Mouse (Mus musculus) MEL (cell line): ENCODE measurements around the gene Cdc42ep4. TPM values are rescaled to one million over a fixed set of nuclear protein-coding genes. Genes with fewer than 3 reads are reported as not detected.

Source experiments
- DNase-seq: peaks from one replicate; pipeline ENCODE4 v3.0.0; 2011; ENCODE audit warnings: low read depth, low spot score
- H3K27ac ChIP-seq: 2 replicates; pipeline ENCODE4 v1.5.1; 2012; ENCODE audit warnings: low read depth, mild to moderate bottlenecking, control low read depth, low read length, moderate library complexity; ENCODE audit not compliant: control insufficient read depth
- H3K27me3 ChIP-seq, 2 experiments: fragments of 150-350 bp in 1 of 2; sonication (generic) in 1 of 2; 2 replicates each; pipeline ENCODE4 v1.6.1; 2012; ENCODE audit warnings: low read length in 2 of 2, mild to moderate bottlenecking in 2 of 2, improper control_type of control experiment in 1 of 2, moderate library complexity in 1 of 2; ENCODE audit not compliant: insufficient read depth in 2 of 2, control insufficient read depth in 1 of 2
- H3K36me3 ChIP-seq, 2 experiments: 2 replicates each; pipeline ENCODE4 v1.6.1; 2012 to 2014; ENCODE audit warnings: low read length in 2 of 2, improper control_type of control experiment in 1 of 2, inconsistent platforms in 1 of 2, mild to moderate bottlenecking in 1 of 2; ENCODE audit not compliant: insufficient read depth in 2 of 2, control insufficient read depth in 1 of 2
- H3K4me1 ChIP-seq, 2 experiments: fragments of 150-350 bp in 1 of 2; sonication (generic) in 1 of 2; 2 replicates each; pipeline ENCODE4 v1.6.1; 2012; ENCODE audit warnings: low read length in 2 of 2, improper control_type of control experiment in 1 of 2, mild to moderate bottlenecking in 1 of 2; ENCODE audit not compliant: insufficient read depth in 2 of 2, control insufficient read depth in 1 of 2
- H3K4me3 ChIP-seq, 2 experiments: fragments of 150-350 bp in 1 of 2; sonication (generic) in 1 of 2; 2 replicates each; pipeline ENCODE4 v1.5.1; 2012; ENCODE audit warnings: low read depth in 2 of 2, low read length in 2 of 2, mild to moderate bottlenecking in 2 of 2, moderate library complexity in 2 of 2, control low read depth in 1 of 2, improper control_type of control experiment in 1 of 2; ENCODE audit not compliant: control insufficient read depth in 1 of 2, insufficient read depth in 1 of 2
- H3K79me2 ChIP-seq: 2 replicates; pipeline ENCODE4 v1.6.1; 2012; ENCODE audit warnings: mild to moderate bottlenecking, low read length, moderate library complexity; ENCODE audit not compliant: control insufficient read depth, poor library complexity, insufficient read depth
- H3K9ac ChIP-seq: 2 replicates; pipeline ENCODE4 v1.6.1; 2012; ENCODE audit warnings: low read depth, mild to moderate bottlenecking, control low read depth, low read length, moderate library complexity; ENCODE audit not compliant: control insufficient read depth, poor library complexity, severe bottlenecking
- H3K9me3 ChIP-seq: fragments of 150-350 bp; sonication (generic); replicated peaks from 2 replicates; pipeline ENCODE4 v1.6.1; 2012; ENCODE audit warnings: mild to moderate bottlenecking, low read length, improper control_type of control experiment, moderate library complexity; ENCODE audit not compliant: insufficient read depth
- BHLHE40 ChIP-seq: IDR thresholded peaks from 2 replicates; pipeline ENCODE4 v1.6.1; 2012; ENCODE audit warnings: low read depth, mild to moderate bottlenecking, inconsistent platforms, low read length, improper control_type of control experiment, borderline replicate concordance
- CHD2 ChIP-seq: IDR thresholded peaks from 2 replicates; pipeline ENCODE4 v1.6.1; 2011; ENCODE audit warnings: low read length, improper control_type of control experiment
- E2F4 ChIP-seq: IDR thresholded peaks from 2 replicates; pipeline ENCODE4 v1.6.1; 2011; ENCODE audit warnings: low read depth, low read length, improper control_type of control experiment, borderline replicate concordance
- ELF1 ChIP-seq: IDR thresholded peaks from 2 replicates; pipeline ENCODE4 v1.6.1; 2014; ENCODE audit warnings: low read depth, mild to moderate bottlenecking, inconsistent platforms, low read length, improper control_type of control experiment, moderate library complexity
- EP300 ChIP-seq, 2 experiments: IDR thresholded peaks; 2 replicates each; pipeline ENCODE4 v1.6.1; 2011; ENCODE audit warnings: improper control_type of control experiment in 2 of 2, low read length in 2 of 2, low read depth in 1 of 2, mild to moderate bottlenecking in 1 of 2
- HCFC1 ChIP-seq: IDR thresholded peaks from 2 replicates; pipeline ENCODE4 v1.6.1; 2012; ENCODE audit warnings: low read depth, mild to moderate bottlenecking, inconsistent platforms, low read length, improper control_type of control experiment, moderate library complexity
- JUND ChIP-seq: IDR thresholded peaks from 2 replicates; pipeline ENCODE4 v1.6.1; 2011; ENCODE audit warnings: low read depth, mild to moderate bottlenecking, improper control_type of control experiment, low read length
- KAT2A ChIP-seq: conservative IDR thresholded peaks from 2 replicates; pipeline ENCODE4 v1.6.1; 2012; ENCODE audit warnings: low read depth, low read length, improper control_type of control experiment, inconsistent platforms
- MAX ChIP-seq: IDR thresholded peaks from 2 replicates; pipeline ENCODE4 v1.6.1; 2011; ENCODE audit warnings: low read length, improper control_type of control experiment
- MAZ ChIP-seq: IDR thresholded peaks from 2 replicates; pipeline ENCODE4 v1.6.1; 2012; ENCODE audit warnings: low read depth, mild to moderate bottlenecking, inconsistent platforms, low read length, improper control_type of control experiment
- MEF2A ChIP-seq: IDR thresholded peaks from 2 replicates; pipeline ENCODE4 v1.6.1; 2014; ENCODE audit warnings: low read depth, mild to moderate bottlenecking, inconsistent platforms, low read length, improper control_type of control experiment; ENCODE audit not compliant: poor library complexity, insufficient replicate concordance, severe bottlenecking; ENCODE audit errors: extremely low read depth
- MXI1 ChIP-seq: IDR thresholded peaks from 2 replicates; pipeline ENCODE4 v1.6.1; 2011; ENCODE audit warnings: mild to moderate bottlenecking, low read depth, low read length, improper control_type of control experiment
- MYB ChIP-seq: IDR thresholded peaks from 2 replicates; pipeline ENCODE4 v1.6.1; 2011; ENCODE audit warnings: mild to moderate bottlenecking, low read depth, low read length, improper control_type of control experiment
- MYC ChIP-seq: IDR thresholded peaks from 2 replicates; pipeline ENCODE4 v1.6.1; 2011; ENCODE audit warnings: low read depth, mild to moderate bottlenecking, low read length, improper control_type of control experiment, moderate library complexity
- POLR2A ChIP-seq, 2 experiments: IDR thresholded peaks; 2 replicates each; pipeline ENCODE4 v1.6.1; 2011 to 2012; ENCODE audit warnings: low read length in 2 of 2, mild to moderate bottlenecking in 2 of 2, control low read depth in 1 of 2, improper control_type of control experiment in 1 of 2, low read depth in 1 of 2, moderate library complexity in 1 of 2; ENCODE audit not compliant: control insufficient read depth in 1 of 2, insufficient read depth in 1 of 2, poor library complexity in 1 of 2
- POLR2AphosphoS2 ChIP-seq: IDR thresholded peaks from 2 replicates; pipeline ENCODE4 v1.6.1; 2011; ENCODE audit warnings: low read length, improper control_type of control experiment
- POLR2AphosphoS5 ChIP-seq: IDR thresholded peaks from 2 replicates; pipeline ENCODE4 v1.6.1; 2012; ENCODE audit warnings: low read depth, borderline replicate concordance, mild to moderate bottlenecking, inconsistent platforms, low read length, moderate library complexity, mixed read lengths
- RCOR1 ChIP-seq: IDR thresholded peaks from 2 replicates; pipeline ENCODE4 v1.6.1; 2012; ENCODE audit warnings: low read depth, mild to moderate bottlenecking, inconsistent platforms, low read length, improper control_type of control experiment
- SIN3A ChIP-seq: IDR thresholded peaks from 2 replicates; pipeline ENCODE4 v1.6.1; 2012; ENCODE audit warnings: low read length, improper control_type of control experiment, inconsistent platforms
- SMC3 ChIP-seq: IDR thresholded peaks from 2 replicates; pipeline ENCODE4 v1.6.1; 2011; ENCODE audit warnings: low read depth, low read length, improper control_type of control experiment
- TBP ChIP-seq: IDR thresholded peaks from 2 replicates; pipeline ENCODE4 v1.8.0; 2011; ENCODE audit warnings: low read depth, low read length, improper control_type of control experiment
- USF1 ChIP-seq: IDR thresholded peaks from 2 replicates; pipeline ENCODE4 v1.6.1; 2014; ENCODE audit warnings: low read depth, mild to moderate bottlenecking, inconsistent platforms, low read length, improper control_type of control experiment, moderate library complexity
- ZMIZ1 ChIP-seq: IDR thresholded peaks from 2 replicates; pipeline ENCODE4 v1.6.1; 2012; ENCODE audit warnings: low read depth, mild to moderate bottlenecking, inconsistent platforms, low read length, improper control_type of control experiment, moderate library complexity
- ZNF384 ChIP-seq: IDR thresholded peaks from 2 replicates; pipeline ENCODE4 v1.6.1; 2012; ENCODE audit warnings: low read depth, mild to moderate bottlenecking, inconsistent platforms, low read length, improper control_type of control experiment
- polyA plus RNA-seq, 2 experiments: library from polyadenylated mRNA; stranded (reverse) in 1 of 2; unstranded in 1 of 2; fragments of >175 nt in 1 of 2; fragments of >200 nt in 1 of 2; gene quantifications; 2 replicates each; pipeline versions ENCODE4 v1.2.1 to v1.2.4; 2012; ENCODE audit warnings: low replicate concordance in 2 of 2, low read depth in 1 of 2; ENCODE audit not compliant: insufficient read length in 2 of 2, insufficient read depth in 1 of 2, missing spikeins in 1 of 2
- total RNA-seq: library from RNA; depleted of rRNA; stranded (reverse); fragments of 300-350 nt; gene quantifications from 2 replicates; pipeline ENCODE4 v1.2.3, GENCODE M21; 2012

Cdc42ep4 gene
- total and polyA plus RNA-seq, 3 experiments: 27.7 to 39.0 TPM; not detected in 1

GRCm38 (mm10) chr11:113787432-113788182, 35.9 kb upstream of the Cdc42ep4 start (continued):
- TF ChIP-seq TBP (peak; percentile 72; the same call in 1 of the 2 replicates), ZNF384 (peak; percentile 78), ELF1 (no peak), BHLHE40 (peak; percentile 42; the same call in 1 of the 2 replicates), MEF2A (no peak), POLR2AphosphoS5 (no peak), RCOR1 (no peak; the same call in 1 of the 2 replicates), MAZ (0 out of 2 replicates have a peak, but pooled peaks have one; percentile 2), POLR2A (IDR thresholded peaks at IDR 0.05; ENCODE audit: control insufficient read depth in 1 of 2, insufficient read depth in 1 of 2, low read depth in 1 of 2, low read length in 2 of 2, poor library complexity in 1 of 2) (peak; percentile 62 to 91; a peak in 3 of 4 replicates), HCFC1 (peak; percentile 33; the same call in 1 of the 2 replicates), KAT2A (no peak), ZMIZ1 (no peak), SMC3 (no peak)

GRCm38 (mm10) chr11:113787009-113787408, 35.3 kb upstream of the Cdc42ep4 start:
- H3K9me3 ChIP-seq: no peaks in the 10 kb centered on the region
- H3K9ac ChIP-seq: peak overlapping the region; percentile 58
- H3K79me2 ChIP-seq: no peaks in the 10 kb centered on the region; the same call in 1 of the 2 replicates
- H3K4me1 ChIP-seq: peaks cover 24 to 39% of the 10 kb centered on the region in 2 experiments
- TF ChIP-seq SIN3A (no peak; the same call in 1 of the 2 replicates), POLR2AphosphoS5 (no peak), TBP (no peak), USF1 (peak; percentile 83), POLR2A (IDR thresholded peaks at IDR 0.05; ENCODE audit: control insufficient read depth in 1 of 2, insufficient read depth in 1 of 2, low read depth in 1 of 2, low read length in 2 of 2, poor library complexity in 1 of 2) (no peak), ZNF384 (no peak), MAX (peak; percentile 35; the same call in 1 of the 2 replicates), MYC (peak; percentile 26), MXI1 (peak; percentile 74), HCFC1 (peak; percentile 49; the same call in 1 of the 2 replicates), SMC3 (no peak), ZMIZ1 (no peak), E2F4 (no peak), MAZ (no peak; the same call in 1 of the 2 replicates), EP300 (IDR thresholded peaks at IDR 0.05; ENCODE audit: low read depth in 1 of 2, low read length in 2 of 2) (peak in 1 of 2 experiments; percentile 57; a peak in 1 of 4 replicates), POLR2AphosphoS2 (no peak), MYB (peak; percentile 74), JUND (no peak), ELF1 (peak; percentile 72; the same call in 1 of the 2 replicates), CHD2 (no peak)
- peak; percentile 87 for DNase-seq
- H3K36me3 ChIP-seq: peaks cover 0 to 31% of the 10 kb centered on the region in 2 experiments; a peak in 2 of 4 replicates
- no peaks in the 10 kb centered on the region for H3K27me3 ChIP-seq
- peak overlapping the region; percentile 96 for H3K27ac ChIP-seq
- H3K4me3 ChIP-seq: peak overlapping the region; percentile 45 to 46
